Mouse (Mus musculus) liver, embryonic 15.5 days (tissue): Measurements from ENCODE around the gene Cxcl17. TPM values are rescaled to one million over a fixed set of nuclear protein-coding genes. Genes with fewer than 3 reads are reported as not detected.
A peak's percentile ranks its signal among the peaks of the same experiment; 100 is the strongest.
"Not testable (repeated sequence)": the region's sequence is repeated elsewhere in the genome, so short reads cannot be mapped to it uniquely, and the experiment has no call there.

Source experiments
- ATAC-seq: fragments of 200-750 bp; cut with Nextera tagmentation; 2 replicates; pipeline ENCODE4 v1.8.0; 2017; ENCODE audit warnings: moderate number of reproducible peaks, mild to moderate bottlenecking, moderate library complexity; ENCODE audit not compliant: insufficient read depth
- H3K27ac ChIP-seq: fragments of 300-500 bp; sonication (generic); replicated peaks from 2 replicates; pipeline ENCODE4 v1.5.1; 2015; ENCODE audit warnings: mild to moderate bottlenecking, inconsistent platforms
- H3K27me3 ChIP-seq: fragments of 300-500 bp; sonication (generic); 2 replicates; pipeline ENCODE4 v1.6.1; 2015; ENCODE audit warnings: mild to moderate bottlenecking, inconsistent platforms
- H3K36me3 ChIP-seq: fragments of 300-500 bp; sonication (generic); replicated peaks from 2 replicates; pipeline ENCODE4 v1.6.1; 2015; ENCODE audit warnings: moderate library complexity, mild to moderate bottlenecking, inconsistent platforms
- H3K4me1 ChIP-seq: fragments of 300-500 bp; sonication (generic); replicated peaks from 2 replicates; pipeline ENCODE4 v1.6.1; 2015; ENCODE audit warnings: inconsistent platforms
- H3K4me2 ChIP-seq: fragments of 300-500 bp; sonication (generic); 2 replicates; pipeline ENCODE4 v1.6.1; 2015; ENCODE audit warnings: moderate library complexity, mild to moderate bottlenecking, inconsistent platforms
- H3K4me3 ChIP-seq: fragments of 300-500 bp; sonication (generic); replicated peaks from 2 replicates; pipeline ENCODE4 v1.5.1; 2015; ENCODE audit warnings: mild to moderate bottlenecking, inconsistent platforms
- H3K9ac ChIP-seq: fragments of 300-500 bp; sonication (generic); 2 replicates; pipeline ENCODE4 v1.6.1; 2015; ENCODE audit warnings: moderate library complexity, mild to moderate bottlenecking, inconsistent platforms
- H3K9me3 ChIP-seq: fragments of 300-500 bp; sonication (generic); replicated peaks from 2 replicates; pipeline ENCODE4 v1.6.1; 2016; ENCODE audit warnings: inconsistent platforms
- WGBS: fragments of 180-500 bp; shearing (Covaris S2); methylation state at CpG from one replicate; pipeline ENCODE4 v1.1.7; 2015; ENCODE audit warnings: mixed read lengths; ENCODE audit not compliant: insufficient replicate concordance; 5-methylcytosine and 5-hydroxymethylcytosine counted together
- polyA plus RNA-seq: library from polyadenylated mRNA; unstranded; fragments of >200 nt; fragmentation: Nextera tagmentation; extraction: Ambion mirVana; gene quantifications from 2 replicates; pipeline ENCODE4 v1.2.1, GENCODE M21; 2015

Cxcl17 gene
- polyA plus RNA-seq, 1 experiment from 2014 or later, result not detected

DNA sequence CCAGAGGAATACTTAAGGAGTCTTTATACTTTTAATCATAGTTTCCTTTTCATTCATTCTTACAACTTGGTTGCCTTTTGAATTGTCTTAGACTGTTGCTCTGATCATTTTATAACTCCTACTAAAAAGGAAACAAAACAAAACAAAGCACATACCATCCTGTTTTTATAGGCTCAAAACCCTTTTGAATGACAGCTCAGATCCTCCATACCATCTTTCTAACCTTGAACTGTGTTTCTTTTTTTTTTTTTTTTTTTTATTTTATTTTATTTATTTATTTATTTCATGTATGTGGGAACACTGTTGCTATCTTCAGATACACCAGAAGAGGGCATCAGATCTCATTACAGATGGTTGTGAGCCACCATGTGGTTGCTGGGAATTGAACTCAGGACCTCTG is 13.7 kb downstream of the Cxcl17 start:
- not testable (repeated sequence) for H3K36me3 ChIP-seq, H3K4me3 ChIP-seq, ATAC-seq, H3K9ac ChIP-seq, H3K27me3 ChIP-seq, H3K9me3 ChIP-seq, H3K27ac ChIP-seq, H3K4me2 ChIP-seq
- peaks cover 45% of the 10 kb centered on the region for H3K4me1 ChIP-seq

DNA sequence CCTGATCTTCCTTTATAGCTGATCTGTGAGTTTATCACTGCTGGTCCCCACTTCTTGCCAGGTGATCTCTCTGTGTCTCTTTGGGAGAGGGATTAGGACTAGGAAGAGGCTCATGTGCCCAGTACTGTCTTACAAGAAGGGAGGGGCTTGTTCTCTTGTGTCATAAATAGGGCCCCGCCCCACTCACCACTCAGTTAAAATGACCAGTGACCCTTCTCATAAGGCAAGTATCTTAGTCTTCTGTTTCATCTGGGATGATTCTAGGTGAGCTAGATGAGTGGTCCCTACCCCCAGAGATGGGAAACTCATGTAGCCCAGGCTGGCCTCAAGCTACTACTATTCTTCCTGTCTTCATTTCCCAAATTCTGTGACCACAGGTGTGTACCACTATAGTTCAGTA is 14.1 kb downstream of the Cxcl17 start, which contains the start of gene Lipe:
Gene Lipe, minus strand, starts transcription at position 101 of the 400 bp plus-strand sequence.
- Histone ChIP-seq H3K4me2 (no peak within 1 kb of the TSS), H3K36me3 (no peaks in the 10 kb centered on the region), H3K4me3 (no peak within 1 kb of the TSS), H3K4me1 (peaks cover 50% of the 10 kb centered on the region), H3K27me3 (no peaks in the 10 kb centered on the region), H3K9me3 (no peaks in the 10 kb centered on the region), H3K9ac (no peak within 1 kb of the TSS), H3K27ac (no peak within 1 kb of the TSS)
- WGBS, result 74% methylated on average over 1 of the region's 1 CpGs
- no peak for ATAC-seq

DNA sequence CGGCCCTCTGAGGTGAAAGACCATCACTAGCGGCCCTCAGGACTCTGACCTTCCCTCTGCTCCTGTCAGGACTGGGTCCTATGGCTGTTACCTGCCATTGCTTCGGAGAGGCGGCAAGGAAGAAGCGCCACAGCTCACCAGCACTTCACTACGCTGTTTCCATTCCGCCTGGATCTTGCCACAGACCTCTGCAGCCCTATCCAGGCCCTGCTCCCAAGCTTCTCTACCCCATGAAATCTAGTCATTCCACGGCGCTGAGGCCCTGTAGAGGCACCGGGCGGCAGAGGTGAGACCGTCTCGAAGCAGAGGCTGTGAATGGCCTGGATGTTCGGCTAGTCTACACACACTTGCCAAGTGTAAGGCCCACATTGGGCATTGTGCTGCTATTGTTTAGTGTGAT is 16.1 kb downstream of the Cxcl17 start:
- Histone ChIP-seq H3K4me2 (0 out of 2 replicates have a peak overlapping the region, but pooled peaks have one; percentile 97), H3K4me1 (peaks cover 42% of the 10 kb centered on the region), H3K4me3 (no peak overlapping the region), H3K36me3 (no peaks in the 10 kb centered on the region), H3K9ac (no peak overlapping the region), H3K9me3 (no peaks in the 10 kb centered on the region), H3K27ac (no peak overlapping the region), H3K27me3 (no peaks in the 10 kb centered on the region)
- WGBS, result 88% methylated on average over 14 of the region's 14 CpGs
- no peak for ATAC-seq

DNA sequence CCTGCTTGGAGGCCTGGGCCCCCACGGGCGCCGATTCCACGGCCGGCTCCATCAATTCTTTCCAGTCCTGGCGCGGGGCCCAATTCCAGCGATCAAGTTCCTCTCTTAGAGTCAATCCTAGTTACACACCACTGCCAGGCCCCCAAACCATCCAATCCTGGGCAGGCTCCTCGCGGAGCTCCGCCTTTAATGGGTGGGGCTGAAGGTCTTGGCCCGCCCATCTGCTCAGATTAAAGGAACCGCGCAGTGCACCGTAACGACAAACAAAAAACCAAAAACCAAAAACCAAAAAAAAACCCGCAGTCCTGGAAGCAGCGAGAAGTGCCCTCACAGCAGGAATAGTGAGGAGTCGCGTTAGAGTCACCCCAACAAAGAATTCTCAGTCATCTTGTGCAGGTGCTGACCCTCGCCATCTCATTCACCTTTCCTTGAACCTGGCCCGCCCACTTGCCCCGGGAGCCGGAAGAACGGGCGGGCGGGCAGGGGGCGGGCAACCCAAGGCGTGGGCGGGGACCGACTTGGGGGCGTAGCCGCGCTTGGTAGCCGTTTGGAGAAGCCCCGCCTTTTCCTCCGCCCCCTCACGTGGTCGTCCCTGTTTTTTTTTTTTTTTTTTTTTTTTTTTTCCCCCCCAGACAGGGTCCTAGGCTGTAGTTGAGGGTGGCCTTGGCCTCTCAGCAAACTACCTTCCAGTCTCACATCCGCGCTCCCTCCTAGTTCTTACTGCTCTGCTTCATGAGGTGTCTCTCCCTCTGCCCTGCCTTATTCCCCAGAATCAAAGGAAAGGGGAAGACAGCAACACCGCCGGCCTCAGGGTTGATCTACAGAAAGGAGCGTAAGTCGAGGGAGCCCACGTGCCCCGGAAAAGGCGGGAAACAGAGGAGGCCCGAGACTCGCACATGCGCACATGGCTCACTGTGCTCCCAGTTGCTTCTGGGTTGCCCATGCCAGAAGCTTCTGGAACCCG is 16.8 kb downstream of the Cxcl17 start:
- Histone ChIP-seq H3K9ac (peak overlapping the region; percentile 63), H3K4me3 (peak overlapping the region; percentile 69), H3K27ac (peak overlapping the region; percentile 57; the same call in 1 of the 2 replicates), H3K9me3 (no peaks in the 10 kb centered on the region), H3K36me3 (no peaks in the 10 kb centered on the region), H3K4me1 (peaks cover 50% of the 10 kb centered on the region), H3K4me2 (peak overlapping the region; percentile 97), H3K27me3 (no peaks in the 10 kb centered on the region)
- peak; percentile 90 for ATAC-seq
- 4% methylated on average over 52 of the region's 52 CpGs for whole genome bisulfite sequencing

DNA sequence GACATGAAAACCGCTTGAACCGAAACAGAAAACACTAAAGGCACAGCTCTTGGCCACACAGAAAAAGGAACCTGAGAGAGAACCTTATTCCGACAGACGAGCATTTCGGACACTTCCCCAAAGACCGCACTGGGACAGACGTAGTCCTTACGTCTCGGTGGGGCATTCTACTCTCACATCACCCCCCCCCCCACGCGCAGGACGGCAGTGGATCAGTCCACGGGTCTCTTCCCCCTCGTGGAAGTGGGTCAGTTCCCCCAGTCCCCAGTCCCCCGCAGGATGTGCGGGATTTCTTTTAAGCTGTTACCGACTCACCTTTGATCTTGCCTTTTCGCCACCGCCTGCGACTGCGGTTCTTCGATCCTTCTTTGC is 17.5 kb downstream of the Cxcl17 start:
- peak; percentile 25 for ATAC-seq
- Histone ChIP-seq H3K9ac (peak overlapping the region; percentile 63), H3K9me3 (no peaks in the 10 kb centered on the region), H3K27me3 (no peaks in the 10 kb centered on the region), H3K27ac (peak overlapping the region; percentile 53; the same call in 1 of the 2 replicates), H3K36me3 (no peaks in the 10 kb centered on the region), H3K4me1 (peaks cover 57% of the 10 kb centered on the region), H3K4me2 (peak overlapping the region; percentile 97), H3K4me3 (peak overlapping the region; percentile 69)
- WGBS, result 1% methylated on average over 22 of the region's 22 CpGs

DNA sequence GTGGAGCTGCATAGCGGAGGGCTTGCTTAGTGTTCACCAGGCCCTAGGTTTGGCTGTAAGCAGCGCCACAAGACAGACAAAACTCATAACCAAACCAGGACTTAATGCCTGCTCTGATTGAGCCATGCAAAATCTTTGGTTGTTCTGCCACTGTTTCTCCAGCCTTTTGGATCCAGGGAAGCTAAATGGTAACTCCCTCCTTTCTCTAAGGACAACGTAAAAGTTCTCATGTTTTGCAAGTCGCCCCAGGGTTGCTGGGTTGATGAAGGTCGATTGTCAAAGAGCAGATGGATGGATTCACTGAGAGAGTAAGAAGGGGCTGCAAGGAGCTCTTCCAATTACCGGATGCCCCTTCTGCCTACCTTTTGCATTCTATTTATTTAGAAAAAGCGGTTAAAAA is 17.9 kb downstream of the Cxcl17 start:
- no peaks in the 10 kb centered on the region for H3K36me3 ChIP-seq
- H3K4me3 ChIP-seq, result peak overlapping the region; percentile 69
- 17% methylated on average over 7 of the region's 7 CpGs for WGBS
- no peaks in the 10 kb centered on the region for H3K9me3 ChIP-seq
- no peaks in the 10 kb centered on the region for H3K27me3 ChIP-seq
- H3K9ac ChIP-seq, result peak overlapping the region; percentile 63; the same call in 1 of the 2 replicates
- H3K4me2 ChIP-seq, result peak overlapping the region; percentile 97
- peaks cover 61% of the 10 kb centered on the region for H3K4me1 ChIP-seq
- no peak for ATAC-seq
- peak overlapping the region; percentile 53; the same call in 1 of the 2 replicates for H3K27ac ChIP-seq

DNA sequence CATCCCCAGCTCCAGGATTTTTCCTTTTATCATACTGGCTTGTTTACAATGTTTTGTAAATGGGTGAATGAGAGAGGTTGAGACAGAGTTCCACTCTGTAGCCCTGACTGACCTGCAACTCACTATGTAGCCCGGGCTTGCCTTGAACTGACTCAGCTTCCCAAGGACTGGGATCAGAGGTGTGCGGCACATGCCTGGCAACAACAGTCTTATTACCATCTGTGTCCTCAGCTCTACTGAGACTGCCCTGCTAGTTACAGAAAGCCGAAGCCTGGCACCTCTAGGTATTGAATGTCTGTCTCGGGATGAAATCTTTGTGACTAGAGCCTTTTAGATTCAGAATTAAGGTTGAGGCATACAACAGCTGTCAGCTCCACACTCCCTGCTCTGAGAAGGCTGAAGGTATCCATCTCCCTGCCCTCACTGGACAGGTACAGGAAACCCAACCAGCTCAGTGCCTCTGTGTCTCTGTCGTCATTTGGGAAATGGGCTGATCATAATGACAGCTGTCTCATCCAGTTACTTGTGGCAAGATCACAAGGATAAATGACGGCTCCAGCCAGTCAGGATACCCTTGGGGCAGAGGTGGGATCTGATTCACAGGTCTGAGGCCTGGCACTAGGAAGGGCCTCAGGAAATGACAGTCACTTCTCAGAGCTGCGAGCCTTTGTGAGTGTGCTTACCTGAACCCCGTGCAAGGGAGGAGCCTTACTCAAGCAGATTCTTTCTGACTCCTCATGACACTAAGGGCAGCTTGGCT is 19.1 kb downstream of the Cxcl17 start:
- H3K27ac ChIP-seq, result no peak overlapping the region
- H3K4me3 ChIP-seq, result no peak overlapping the region
- H3K36me3 ChIP-seq, result no peaks in the 10 kb centered on the region
- no peak for ATAC-seq
- H3K9ac ChIP-seq, result no peak overlapping the region
- no peaks in the 10 kb centered on the region for H3K9me3 ChIP-seq
- peaks cover 72% of the 10 kb centered on the region for H3K4me1 ChIP-seq
- no peaks in the 10 kb centered on the region for H3K27me3 ChIP-seq
- WGBS, result 60% methylated on average over 8 of the region's 8 CpGs
- H3K4me2 ChIP-seq, result peak overlapping the region; percentile 97

DNA sequence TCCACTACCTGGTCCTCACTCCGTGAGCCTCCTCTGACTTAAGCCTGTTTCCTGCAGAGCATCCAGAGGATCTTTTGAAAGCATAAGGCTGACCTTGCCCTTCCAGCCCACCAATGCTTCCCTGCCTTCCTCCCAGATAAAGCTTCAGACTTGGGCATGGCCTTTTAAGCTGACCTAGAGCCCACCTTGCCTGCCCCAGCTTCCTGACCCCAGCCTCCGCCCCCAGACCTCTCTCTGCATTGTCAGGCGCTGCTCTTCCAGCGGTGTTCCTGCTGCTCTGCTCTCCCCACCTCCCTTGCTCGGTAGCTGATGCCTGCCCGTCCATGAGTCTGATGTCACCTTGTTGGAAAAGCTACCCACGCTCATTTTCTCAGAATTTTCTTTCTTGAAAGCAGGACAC is 19.8 kb downstream of the Cxcl17 start:
- Histone ChIP-seq H3K4me3 (no peak overlapping the region), H3K4me2 (no peak overlapping the region), H3K9me3 (no peaks in the 10 kb centered on the region), H3K36me3 (peaks cover 5% of the 10 kb centered on the region), H3K27me3 (no peaks in the 10 kb centered on the region), H3K4me1 (peaks cover 79% of the 10 kb centered on the region), H3K9ac (no peak overlapping the region), H3K27ac (no peak overlapping the region)
- WGBS, result 66% methylated on average over 7 of the region's 7 CpGs
- no peak for ATAC-seq

DNA sequence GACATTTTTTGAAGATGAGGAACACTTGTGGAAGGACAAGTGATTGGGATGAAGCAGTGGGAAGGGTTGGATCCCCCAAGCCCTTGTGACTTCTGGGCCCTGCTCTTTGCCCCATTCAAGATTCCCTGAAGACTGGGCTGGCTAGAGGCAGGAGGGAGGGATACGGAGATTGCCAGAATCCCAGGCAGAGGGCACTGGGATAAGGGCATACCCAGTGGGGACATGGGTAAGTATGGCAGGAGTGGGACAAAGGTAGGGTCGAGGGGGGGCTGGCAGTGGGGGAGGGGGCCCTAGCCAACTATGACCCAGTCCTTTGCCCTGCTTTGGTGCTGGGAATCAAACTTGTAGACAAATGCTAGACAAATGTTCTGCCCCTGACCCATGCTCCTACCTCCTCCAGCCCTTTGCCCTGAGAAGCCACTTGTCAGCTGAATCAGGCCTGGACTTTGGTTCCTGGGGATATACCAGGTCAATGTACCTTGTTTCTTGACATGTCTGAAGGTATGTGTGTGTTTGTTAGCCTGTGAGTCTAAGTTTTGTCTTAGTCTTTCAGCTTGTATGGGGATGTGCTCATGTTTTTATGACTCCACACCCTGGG is 20.7 kb downstream of the Cxcl17 start:
- Histone ChIP-seq H3K9me3 (no peaks in the 10 kb centered on the region), H3K9ac (no peak overlapping the region), H3K4me3 (no peak overlapping the region), H3K4me2 (no peak overlapping the region), H3K36me3 (peaks cover 10% of the 10 kb centered on the region), H3K4me1 (peaks cover 88% of the 10 kb centered on the region), H3K27me3 (no peaks in the 10 kb centered on the region), H3K27ac (no peak overlapping the region; the same call in 1 of the 2 replicates)
- 49% methylated on average over 2 of the region's 2 CpGs for WGBS
- ATAC-seq, result no peak

DNA sequence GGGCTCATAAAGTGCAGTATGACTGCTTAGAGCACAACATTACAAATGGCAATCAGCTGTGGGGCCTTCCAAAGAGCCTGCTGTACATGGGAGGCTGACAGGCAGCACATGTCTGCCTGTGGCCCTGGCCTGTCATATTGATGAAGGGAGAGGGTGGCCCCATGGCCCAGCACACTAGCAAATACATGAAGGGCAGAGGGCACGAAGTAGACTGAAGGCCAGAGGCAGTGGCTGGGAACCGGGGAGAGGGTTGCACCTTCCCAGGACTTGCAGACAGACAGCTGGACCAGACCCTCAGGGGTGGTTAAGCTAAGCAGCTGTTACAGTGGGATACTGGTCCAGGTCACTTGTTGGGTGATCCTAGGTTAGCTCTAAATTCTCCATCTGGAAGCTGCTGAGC is 21.7 kb downstream of the Cxcl17 start:
- no peak overlapping the region; the same call in 1 of the 2 replicates for H3K4me2 ChIP-seq
- no peak overlapping the region for H3K9ac ChIP-seq
- peak overlapping the region; percentile 66; the same call in 1 of the 2 replicates for H3K27ac ChIP-seq
- peaks cover 10% of the 10 kb centered on the region for H3K36me3 ChIP-seq
- no peaks in the 10 kb centered on the region for H3K27me3 ChIP-seq
- ATAC-seq, result no peak
- WGBS, result 58% methylated on average over 2 of the region's 2 CpGs
- H3K9me3 ChIP-seq, result no peaks in the 10 kb centered on the region
- H3K4me3 ChIP-seq, result no peak overlapping the region
- peaks cover 90% of the 10 kb centered on the region for H3K4me1 ChIP-seq
